23 mouse cellular contexts compared by ENCODE assay signal in genomic region chr3:27541841-27542240, GRCm38 (mm10).
"Had no signal": no experiment of that assay in that cellular context is flagged by ENCODE, and none has a peak within 500 bp of the region (broad histone marks: within the 10 kb centered on the region; RNA-seq: fewer than 3 reads in every experiment).

No protein-coding gene starts in this region.

- H3K36me3 ChIP-seq: hindbrain, embryonic 15.5 days had no signal

- H3K9me3 ChIP-seq: heart, embryonic 12.5 days; hindbrain, embryonic 13.5 days; hindbrain, embryonic 15.5 days; kidney, embryonic 15.5 days; limb, embryonic 10.5 days; limb, embryonic 12.5 days; liver, embryonic 13.5 days had no signal

- H3K4me3 ChIP-seq: heart, adult 2 months; heart, embryonic 12.5 days; hindbrain, embryonic 13.5 days; hindbrain, embryonic 15.5 days; kidney, embryonic 15.5 days; limb, embryonic 10.5 days; limb, embryonic 12.5 days; liver, embryonic 13.5 days had no signal

- H3K4me1 ChIP-seq: hindbrain, embryonic 15.5 days; kidney, embryonic 15.5 days; limb, embryonic 10.5 days; limb, embryonic 12.5 days; liver, embryonic 13.5 days had no signal

- H3K27ac ChIP-seq: heart, adult 2 months; hindbrain, embryonic 13.5 days; hindbrain, embryonic 15.5 days; hindbrain, postnatal 0 days; kidney, embryonic 15.5 days; kidney, postnatal 0 days; limb, embryonic 10.5 days; limb, embryonic 12.5 days; liver, embryonic 13.5 days had no signal

- H3K27me3 ChIP-seq: heart, embryonic 12.5 days; hindbrain, embryonic 13.5 days; hindbrain, embryonic 15.5 days; kidney, embryonic 15.5 days; limb, embryonic 12.5 days; liver, embryonic 13.5 days had no signal

- ATAC-seq: hindbrain, postnatal 0 days; intestine, embryonic 16.5 days had no signal

- DNase-seq: gastrocnemius, postnatal 14 days; gastrocnemius, postnatal 36 days; heart, adult 2 months; heart, postnatal 10 days; heart, postnatal 36 days; kidney, adult 11 months; kidney, adult 2 months; kidney, adult 9 months; kidney, postnatal 14 days; kidney, postnatal 36 days; layer of hippocampus, adult 9-11 months; layer of hippocampus, postnatal 36 days; liver; liver, embryonic 13.5 days had no signal
